Mouse (Mus musculus): ENCODE data around the gene Ctns.

The Ctns gene

DNA sequence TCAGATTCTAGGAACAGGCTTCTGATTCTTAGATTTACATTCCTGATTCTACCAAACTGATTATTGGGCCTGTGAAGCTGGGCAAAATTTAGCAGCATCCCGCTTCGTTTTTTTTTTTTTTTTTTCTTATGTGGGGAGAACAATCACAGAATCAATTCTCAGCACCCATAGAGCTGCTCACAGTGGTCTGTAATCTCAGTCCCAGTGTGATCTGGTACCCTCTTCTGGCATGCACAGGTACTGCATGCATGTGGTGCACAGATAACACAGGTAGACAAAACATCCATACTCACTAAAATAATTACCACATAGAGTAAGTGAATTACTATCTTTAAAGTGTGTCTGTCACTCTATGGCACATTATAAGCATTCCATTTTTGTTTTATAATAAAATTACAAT is 8.8 kb upstream of the Ctns start:
- no peaks in the 10 kb centered on the region for H3K36me3 ChIP-seq (ENCODE audit: control insufficient read depth, insufficient read depth, low read length, poor library complexity, severe bottlenecking)
- no peaks in the 10 kb centered on the region for H3K27me3 ChIP-seq (ENCODE audit: control insufficient read depth, insufficient read depth, low read length, poor library complexity, severe bottlenecking)
- peak; percentile 36 for DNase-seq (ENCODE audit: low read depth, low spot score)

DNA sequence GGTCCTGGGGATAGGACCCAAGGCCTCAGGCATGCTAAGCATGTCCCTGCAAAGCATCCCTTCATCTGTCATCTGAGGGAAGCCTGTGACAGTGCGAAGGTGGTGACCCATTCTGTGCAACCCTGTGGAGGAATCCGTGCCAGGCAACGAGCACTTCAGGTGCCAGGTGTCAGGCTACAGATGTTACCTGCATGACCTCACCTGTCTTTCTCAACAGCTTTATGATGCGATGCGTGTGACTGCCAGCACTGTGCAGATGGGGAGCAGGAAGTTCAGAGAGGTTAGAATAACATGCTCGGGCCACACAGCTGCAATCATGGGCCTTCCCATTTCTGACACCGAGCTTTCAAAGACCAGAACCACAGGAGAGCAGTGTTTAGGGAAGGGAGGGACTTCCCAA is 6.4 kb upstream of the Ctns start:
- H3K27me3 ChIP-seq (ENCODE audit: control insufficient read depth, insufficient read depth, low read length, poor library complexity, severe bottlenecking), result no peaks in the 10 kb centered on the region
- no peaks in the 10 kb centered on the region for H3K36me3 ChIP-seq (ENCODE audit: control insufficient read depth, insufficient read depth, low read length, poor library complexity, severe bottlenecking)
- no peak for DNase-seq (ENCODE audit: low read depth, low spot score)

DNA sequence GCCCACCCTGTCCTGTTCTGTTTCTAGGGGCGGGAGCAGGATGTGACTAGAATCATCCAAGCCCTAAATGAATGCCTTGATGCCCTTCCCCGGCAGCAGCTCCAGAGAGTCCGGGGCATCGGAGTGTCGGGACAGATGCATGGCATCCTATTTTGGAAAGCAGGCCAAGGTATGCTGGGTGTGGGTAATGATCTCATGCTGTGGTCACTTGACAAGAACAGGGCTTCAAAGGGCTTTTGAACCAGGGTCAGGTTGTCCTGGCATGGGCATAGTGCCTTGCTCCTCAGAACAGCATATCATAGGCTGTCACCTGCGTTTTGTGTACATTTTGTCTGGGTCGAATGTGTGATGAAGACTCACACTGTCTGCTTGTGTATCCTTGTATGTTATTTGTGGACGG is 5.1 kb upstream of the Ctns start:
- H3K36me3 ChIP-seq (ENCODE audit: control insufficient read depth, insufficient read depth, low read length, poor library complexity, severe bottlenecking), result no peaks in the 10 kb centered on the region
- no peak for DNase-seq (ENCODE audit: low read depth, low spot score)

DNA sequence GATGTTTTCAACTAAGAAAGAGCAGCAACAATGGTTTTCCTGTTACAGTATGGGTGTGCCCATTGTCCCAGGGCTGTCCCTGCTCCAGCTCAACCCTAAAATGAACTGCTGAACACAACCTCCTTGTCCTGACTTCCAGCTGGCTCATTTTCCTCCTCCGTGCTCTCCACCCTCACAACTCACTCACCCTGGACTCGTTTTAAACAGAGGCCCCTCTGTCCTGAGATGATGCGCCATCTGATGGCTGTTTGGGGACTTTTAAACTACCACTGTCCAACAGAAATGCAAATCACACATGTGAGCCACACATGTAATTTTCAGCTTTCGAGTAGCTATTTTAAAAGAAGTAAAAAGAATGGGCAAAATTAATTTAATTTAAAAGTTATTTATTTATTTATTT is 2.8 kb upstream of the Ctns start:
- no peak for DNase-seq (ENCODE audit: low read depth, low spot score)
- Histone ChIP-seq H3K27me3 (ENCODE audit: control insufficient read depth, insufficient read depth, low read length, poor library complexity, severe bottlenecking) (no peaks in the 10 kb centered on the region), H3K36me3 (ENCODE audit: control insufficient read depth, insufficient read depth, low read length, poor library complexity, severe bottlenecking) (no peaks in the 10 kb centered on the region)

More for the DNA sequence above, 5.1 kb upstream of the Ctns start:
- no peaks in the 10 kb centered on the region for H3K27me3 ChIP-seq (ENCODE audit: control insufficient read depth, insufficient read depth, low read length, poor library complexity, severe bottlenecking)

DNA sequence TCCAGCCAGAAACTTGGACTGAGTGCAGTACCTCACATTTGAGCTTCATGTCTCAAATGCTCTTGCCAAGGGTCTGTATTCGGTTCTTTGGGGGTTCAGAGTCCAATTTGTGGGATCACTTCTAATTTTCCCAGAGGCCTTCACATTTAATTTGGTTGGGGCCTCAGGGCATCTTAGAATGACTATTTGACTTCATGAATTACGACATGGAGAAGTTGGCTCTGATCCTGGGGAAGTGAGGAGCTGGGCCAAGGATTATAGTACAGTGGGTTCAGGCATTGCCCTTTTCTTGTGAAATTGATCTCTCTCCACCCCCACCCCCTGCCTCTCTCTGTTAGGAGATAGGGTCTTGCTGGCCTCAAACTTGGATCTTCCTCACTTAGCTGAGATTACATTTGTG is 2.2 kb upstream of the Ctns start:
- no peaks in the 10 kb centered on the region for H3K27me3 ChIP-seq (ENCODE audit: control insufficient read depth, insufficient read depth, low read length, poor library complexity, severe bottlenecking)
- DNase-seq (ENCODE audit: low read depth, low spot score), result no peak
- H3K36me3 ChIP-seq (ENCODE audit: control insufficient read depth, insufficient read depth, low read length, poor library complexity, severe bottlenecking), result no peaks in the 10 kb centered on the region

DNA sequence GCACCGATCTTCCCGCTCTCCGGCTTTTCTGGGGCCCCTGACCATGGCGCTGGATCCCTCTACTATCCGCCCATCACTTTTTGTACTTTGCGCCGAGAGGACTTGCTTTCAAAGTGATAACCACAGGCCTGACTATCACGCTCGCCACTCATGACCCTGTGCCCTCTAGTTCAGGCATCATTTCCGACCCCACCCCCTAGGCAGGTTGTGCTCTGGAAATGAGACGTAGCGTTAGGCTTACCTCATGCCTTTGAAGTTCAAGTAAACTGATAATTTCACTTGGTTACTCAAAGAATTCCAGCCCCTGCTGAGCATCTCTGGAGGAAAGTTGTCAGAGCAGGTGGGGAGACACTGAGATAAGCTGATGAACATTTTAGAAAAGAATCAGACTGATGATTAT is 1.0 kb upstream of the Ctns start:
- DNase-seq (ENCODE audit: low read depth, low spot score), result peak; percentile 66
- H3K27me3 ChIP-seq (ENCODE audit: control insufficient read depth, insufficient read depth, low read length, poor library complexity, severe bottlenecking), result no peaks in the 10 kb centered on the region
- H3K36me3 ChIP-seq (ENCODE audit: control insufficient read depth, insufficient read depth, low read length, poor library complexity, severe bottlenecking), result no peaks in the 10 kb centered on the region

DNA sequence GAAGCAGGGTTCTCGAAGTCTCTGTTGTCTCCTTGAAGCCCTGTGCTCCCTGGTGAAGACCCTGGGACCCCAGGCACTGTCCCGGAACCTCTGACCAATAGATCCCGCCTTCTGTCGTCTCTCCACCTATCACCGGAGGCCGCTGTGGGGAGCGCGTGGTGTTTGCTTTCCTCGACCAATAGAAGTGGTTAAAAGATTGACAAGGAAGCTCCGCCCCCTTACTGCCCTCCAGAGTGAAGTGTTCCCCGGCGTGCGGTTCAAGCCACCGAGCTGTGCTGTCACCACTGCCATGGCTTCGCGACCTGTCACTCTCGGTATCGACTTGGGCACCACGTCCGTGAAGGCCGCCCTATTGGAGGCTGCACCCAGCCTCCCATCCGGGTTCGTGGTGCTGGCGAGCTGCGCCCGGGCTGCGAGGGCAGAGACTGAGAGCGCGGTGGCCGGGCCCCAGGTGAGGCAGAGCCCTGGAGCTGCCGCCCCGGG is 429 bp upstream of the Ctns start, which contains the start of gene Shpk:
Shpk (plus strand) TSS at position 231 of the 483 bp plus-strand sequence.
- peak; percentile 96 for DNase-seq (ENCODE audit: low read depth, low spot score)
- Histone ChIP-seq H3K36me3 (ENCODE audit: control insufficient read depth, insufficient read depth, low read length, poor library complexity, severe bottlenecking) (0 out of 2 replicates have a peak, but pooled peaks cover 2% of the 10 kb centered on the region), H3K27me3 (ENCODE audit: control insufficient read depth, insufficient read depth, low read length, poor library complexity, severe bottlenecking) (no peaks in the 10 kb centered on the region)

DNA sequence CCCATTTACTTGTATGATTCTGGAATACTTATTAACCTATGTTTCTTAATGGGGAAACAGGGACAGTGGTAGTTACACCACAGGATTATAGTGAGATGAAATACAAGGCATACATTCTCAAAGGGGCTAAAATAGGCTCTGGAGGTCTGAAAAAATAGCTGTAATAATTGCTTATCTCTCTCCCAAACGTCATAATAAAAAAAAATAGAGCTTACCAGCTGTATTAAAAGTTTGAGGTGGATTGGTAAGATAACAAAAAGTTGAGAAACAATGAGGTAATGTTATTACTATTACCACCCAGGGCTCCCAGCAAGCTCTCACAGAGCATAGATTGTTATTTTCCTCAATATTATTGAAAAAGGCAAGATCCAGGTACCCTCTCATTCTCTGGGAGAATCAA is 652 bp downstream of the Ctns start:
- Histone ChIP-seq H3K27me3 (ENCODE audit: control insufficient read depth, insufficient read depth, low read length, poor library complexity, severe bottlenecking) (no peaks in the 10 kb centered on the region), H3K36me3 (ENCODE audit: control insufficient read depth, insufficient read depth, low read length, poor library complexity, severe bottlenecking) (0 out of 2 replicates have a peak, but pooled peaks cover 2% of the 10 kb centered on the region)
- no peak for DNase-seq (ENCODE audit: low read depth, low spot score)

DNA sequence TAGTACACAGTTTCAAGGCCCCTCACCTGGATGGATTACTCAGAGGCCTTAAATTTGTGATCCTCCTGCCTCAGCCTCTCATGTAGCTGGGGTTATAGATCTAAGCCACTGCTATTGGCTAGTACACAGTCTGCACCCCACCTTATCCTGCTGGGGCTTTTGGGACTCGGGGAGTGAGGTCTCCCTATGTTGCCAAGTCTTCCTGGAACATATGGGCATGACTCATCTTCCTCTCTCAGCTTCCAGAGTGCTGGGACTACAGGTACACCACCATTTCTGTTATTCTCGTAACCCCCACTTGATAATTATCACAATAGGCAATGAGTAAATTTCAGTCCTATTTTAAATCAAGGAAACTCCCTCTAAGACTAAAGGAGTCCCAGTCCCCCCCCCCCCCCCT is 4.4 kb downstream of the Ctns start:
- Histone ChIP-seq H3K27me3 (ENCODE audit: control insufficient read depth, insufficient read depth, low read length, poor library complexity, severe bottlenecking) (no peaks in the 10 kb centered on the region), H3K36me3 (ENCODE audit: control insufficient read depth, insufficient read depth, low read length, poor library complexity, severe bottlenecking) (peaks cover 2% of the 10 kb centered on the region; the same call in 1 of the 2 replicates)
- DNase-seq (ENCODE audit: low read depth, low spot score), result no peak

DNA sequence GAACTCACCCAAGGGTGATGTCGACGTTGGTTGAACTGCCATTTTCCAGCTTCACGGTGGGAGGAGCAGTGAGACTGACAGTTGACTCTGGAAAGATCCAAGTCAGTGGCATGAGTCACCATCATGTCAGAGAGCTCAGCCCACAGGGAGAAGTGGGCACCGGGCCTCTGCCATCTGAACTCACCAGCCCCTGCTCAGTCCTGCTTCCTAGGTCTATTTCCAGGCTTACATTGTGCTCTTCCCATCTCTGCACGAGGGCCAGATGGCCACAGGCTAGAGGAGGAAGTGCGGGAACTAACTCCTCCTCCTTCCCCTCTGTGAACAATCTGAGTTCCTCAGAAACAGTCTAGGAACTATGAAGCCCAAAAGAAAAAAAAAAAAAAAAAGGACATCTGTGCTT is 5.8 kb downstream of the Ctns start:
- DNase-seq (ENCODE audit: low read depth, low spot score), result no peak
- H3K36me3 ChIP-seq (ENCODE audit: control insufficient read depth, insufficient read depth, low read length, poor library complexity, severe bottlenecking), result peaks cover 3% of the 10 kb centered on the region; the same call in 1 of the 2 replicates
- H3K27me3 ChIP-seq (ENCODE audit: control insufficient read depth, insufficient read depth, low read length, poor library complexity, severe bottlenecking), result no peaks in the 10 kb centered on the region

DNA sequence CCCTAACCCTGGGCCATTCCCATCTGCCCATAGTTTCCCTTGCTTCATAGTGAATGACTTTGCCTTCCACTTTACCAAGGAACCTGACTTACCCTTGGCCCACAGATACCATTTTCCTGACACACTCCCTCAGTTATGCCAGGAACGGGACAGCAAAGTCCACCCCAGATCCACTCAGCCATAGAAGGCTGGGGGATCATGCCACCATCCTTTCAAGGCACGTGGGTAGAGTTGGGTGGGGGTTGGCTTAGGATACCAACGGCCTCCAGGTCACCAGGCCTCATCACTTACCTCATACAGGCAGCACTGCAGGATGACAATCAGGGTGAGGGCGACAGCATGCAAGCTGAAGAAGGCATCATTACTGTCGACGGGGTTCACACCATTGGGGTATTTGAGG is 11.6 kb downstream of the Ctns start:
- H3K27me3 ChIP-seq (ENCODE audit: control insufficient read depth, insufficient read depth, low read length, poor library complexity, severe bottlenecking), result no peaks in the 10 kb centered on the region
- no peak for DNase-seq (ENCODE audit: low read depth, low spot score)

DNA sequence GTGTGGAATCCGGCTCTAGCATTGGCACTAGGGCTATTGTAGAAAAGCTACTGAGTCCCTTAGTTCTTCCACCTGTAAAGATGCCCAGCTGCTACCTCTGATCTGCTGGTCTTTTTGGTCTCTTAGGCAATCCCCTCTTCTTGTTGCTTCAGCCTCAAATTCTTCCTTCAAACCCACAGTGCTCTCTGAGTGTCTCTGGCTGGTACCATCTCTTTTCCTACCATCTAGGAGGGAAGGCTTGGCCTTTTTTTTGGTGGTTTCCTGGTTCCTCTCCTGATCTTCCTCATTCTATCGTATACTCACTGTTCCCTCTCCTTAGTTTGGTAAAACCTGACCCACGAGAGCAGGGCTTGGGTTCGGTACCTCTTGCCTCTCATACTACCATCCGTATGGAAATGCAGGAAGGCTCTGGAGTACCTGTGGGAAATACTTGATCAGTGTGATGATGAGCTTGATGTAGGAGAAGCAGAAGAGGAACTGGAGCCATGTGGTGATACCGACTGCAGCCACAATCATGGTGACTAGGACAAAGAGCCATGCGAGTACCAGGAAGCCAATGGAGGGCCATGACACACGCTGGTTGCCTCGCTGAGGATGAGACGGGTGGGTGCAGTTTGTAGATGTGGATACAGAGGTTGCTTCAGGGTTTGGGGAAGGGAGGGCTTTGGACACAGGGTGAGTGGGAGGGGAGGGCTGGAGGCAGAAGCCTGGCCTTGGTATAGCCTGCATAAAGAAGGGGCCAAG is 12.8 kb downstream of the Ctns start:
- no peak for DNase-seq (ENCODE audit: low read depth, low spot score)
- Histone ChIP-seq H3K27me3 (ENCODE audit: control insufficient read depth, insufficient read depth, low read length, poor library complexity, severe bottlenecking) (no peaks in the 10 kb centered on the region), H3K36me3 (ENCODE audit: control insufficient read depth, insufficient read depth, low read length, poor library complexity, severe bottlenecking) (peaks cover 5% of the 10 kb centered on the region; the same call in 1 of the 2 replicates)

More for the DNA sequence above, 11.6 kb downstream of the Ctns start:
- peaks cover 5% of the 10 kb centered on the region for H3K36me3 ChIP-seq (ENCODE audit: control insufficient read depth, insufficient read depth, low read length, poor library complexity, severe bottlenecking)

DNA sequence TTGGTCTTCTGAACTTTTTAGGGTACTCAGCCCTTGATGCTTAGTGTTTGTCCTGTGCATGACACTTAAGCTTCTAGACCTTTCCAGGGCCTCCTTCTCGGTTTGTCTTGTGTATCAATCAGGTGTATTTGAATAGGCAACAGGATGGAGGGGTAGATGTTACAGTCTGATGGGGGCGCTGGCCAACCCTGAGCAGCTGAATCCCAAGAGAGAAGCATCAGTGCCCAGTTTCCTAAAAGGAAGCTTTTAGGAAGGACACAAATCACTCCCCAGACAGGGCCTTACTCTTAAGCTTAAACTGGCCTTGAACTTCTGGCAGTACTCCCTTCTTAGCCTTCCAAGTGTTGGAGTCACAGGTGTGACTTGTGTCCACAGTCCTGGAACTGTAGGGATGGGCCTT is 20.9 kb downstream of the Ctns start:
- Histone ChIP-seq H3K36me3 (ENCODE audit: control insufficient read depth, insufficient read depth, low read length, poor library complexity, severe bottlenecking) (no peaks in the 10 kb centered on the region), H3K27me3 (ENCODE audit: control insufficient read depth, insufficient read depth, low read length, poor library complexity, severe bottlenecking) (no peaks in the 10 kb centered on the region)
- DNase-seq (ENCODE audit: low read depth, low spot score), result peak; percentile 28

DNA sequence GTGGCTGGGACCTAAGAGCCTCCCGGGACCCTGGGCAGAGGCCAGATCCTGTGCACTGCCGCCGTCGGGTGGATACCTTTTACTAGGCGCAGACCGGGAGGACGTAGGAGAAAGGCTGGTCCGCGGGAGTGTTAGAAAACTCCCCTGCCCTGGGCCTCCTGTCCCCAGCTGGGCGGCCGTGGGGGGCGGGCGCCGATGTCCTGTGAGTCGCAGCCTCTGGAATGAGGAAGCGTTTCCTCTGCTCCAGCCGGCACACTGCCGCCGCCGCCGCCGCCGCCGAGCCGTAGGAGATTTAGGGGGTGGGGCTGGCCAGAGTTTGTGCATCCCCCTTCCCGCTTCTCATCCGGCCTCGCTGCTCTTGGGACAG is 21.4 kb downstream of the Ctns start:
- no peaks in the 10 kb centered on the region for H3K27me3 ChIP-seq (ENCODE audit: control insufficient read depth, insufficient read depth, low read length, poor library complexity, severe bottlenecking)
- DNase-seq (ENCODE audit: low read depth, low spot score), result peak; percentile 26
- no peaks in the 10 kb centered on the region for H3K36me3 ChIP-seq (ENCODE audit: control insufficient read depth, insufficient read depth, low read length, poor library complexity, severe bottlenecking)

DNA sequence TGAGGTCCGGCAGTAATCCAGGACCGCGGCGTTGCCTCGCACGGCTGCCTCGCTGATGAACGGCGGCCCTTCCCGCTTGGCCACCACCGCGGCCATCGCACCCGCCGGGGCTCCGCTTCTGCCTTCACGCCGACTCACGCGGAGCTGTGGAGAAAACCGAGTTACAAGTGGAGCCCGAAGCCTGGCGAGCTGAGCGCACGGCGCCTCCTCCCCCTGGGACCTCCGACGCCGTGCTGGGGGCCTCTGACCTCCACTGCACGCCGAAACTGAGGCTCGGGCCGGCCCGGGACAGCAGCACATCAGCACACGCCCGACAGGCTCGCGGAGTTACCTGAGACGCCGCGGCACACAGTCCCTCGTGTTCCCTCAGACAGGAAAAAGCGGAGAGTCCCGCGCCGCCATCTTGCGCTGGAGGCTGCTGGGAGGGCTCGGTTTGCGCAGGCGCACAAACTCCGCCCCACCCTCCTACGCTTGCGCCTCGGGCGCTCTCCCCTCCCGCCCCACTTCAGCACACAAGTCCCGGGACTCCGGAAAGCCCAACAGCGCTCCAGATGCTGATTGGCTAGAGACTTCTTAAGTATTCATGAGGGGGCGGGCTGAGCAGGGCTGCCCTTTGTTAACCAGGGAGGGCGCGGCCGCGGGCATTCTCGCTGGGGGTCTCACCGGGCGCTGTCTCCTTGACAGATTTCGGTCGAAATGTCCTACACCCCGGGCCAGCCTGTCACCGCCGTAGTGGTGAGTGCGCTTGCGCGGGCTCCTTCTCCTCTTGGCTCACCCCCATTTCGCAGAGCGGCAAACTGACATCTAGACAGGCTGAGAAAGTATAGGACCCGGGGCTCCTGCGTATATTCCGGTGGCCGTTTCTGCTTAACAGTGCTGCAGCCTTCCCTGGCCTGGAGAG is 22.0 kb downstream of the Ctns start, which contains the start of the genes Emc6 and Tax1bp3:
Emc6 (minus strand) TSS at position 430 of the 901 bp plus-strand sequence.
Tax1bp3 (plus strand) TSS at position 476 of the 901 bp plus-strand sequence.
- DNase-seq (ENCODE audit: low read depth, low spot score), result peak; percentile 99
- no peaks in the 10 kb centered on the region for H3K27me3 ChIP-seq (ENCODE audit: control insufficient read depth, insufficient read depth, low read length, poor library complexity, severe bottlenecking)
- no peaks in the 10 kb centered on the region for H3K36me3 ChIP-seq (ENCODE audit: control insufficient read depth, insufficient read depth, low read length, poor library complexity, severe bottlenecking)

All from splenic B cell, adult 2 months (primary cell).